Mouse (Mus musculus): Measurements from ENCODE around the gene Igfbp6. TPM values are rescaled to one million over a fixed set of nuclear protein-coding genes. Genes with fewer than 3 reads are reported as not detected.
A peak's percentile ranks its signal among the peaks of the same experiment; 100 is the strongest.
"Not testable (repeated sequence)": the region's sequence is repeated elsewhere in the genome, so short reads cannot be mapped to it uniquely, and the experiment has no call there.

Gene Igfbp6
- polyA plus RNA-seq, 1 experiment from 2014 or later: 10.9 TPM

DNA sequence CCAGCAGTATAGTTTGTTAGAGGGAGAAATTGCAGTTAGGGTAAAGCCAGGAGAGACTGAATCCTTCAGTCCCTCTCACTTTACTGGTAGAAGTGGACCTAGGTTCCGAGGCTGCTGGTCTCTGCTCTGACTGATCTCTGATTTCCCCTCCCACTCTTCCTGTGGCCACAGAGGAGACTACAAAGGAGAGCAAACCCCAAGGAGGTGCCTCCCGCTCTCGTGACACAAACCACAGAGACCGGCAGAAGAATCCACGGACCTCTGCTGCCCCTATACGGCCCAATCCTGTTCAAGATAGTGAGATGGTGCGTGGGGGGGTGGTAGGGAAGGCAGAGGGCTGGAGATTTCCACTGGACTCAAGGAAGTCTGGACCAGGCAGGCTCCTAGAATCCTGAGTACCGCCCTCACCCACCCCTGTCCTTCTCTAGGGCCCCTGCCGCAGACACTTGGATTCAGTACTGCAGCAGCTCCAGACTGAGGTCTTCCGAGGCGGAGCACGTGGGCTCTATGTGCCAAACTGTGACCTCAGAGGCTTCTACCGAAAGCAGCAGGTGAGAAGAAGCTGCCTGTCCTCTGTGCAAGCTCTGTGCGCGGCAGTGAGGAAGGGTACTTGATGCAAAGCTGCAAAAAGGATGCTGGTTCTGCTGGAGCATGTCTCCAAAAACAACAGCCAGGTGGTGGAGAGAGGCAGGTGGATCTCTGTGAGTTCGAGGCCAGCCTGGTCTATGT is 3.7 kb downstream of the Igfbp6 start:
- H3K27ac ChIP-seq: no peak overlapping the region
- peaks cover 36% of the 10 kb centered on the region for H3K4me1 ChIP-seq (replicated peaks)
- H3K9ac ChIP-seq: 0 out of 2 replicates have a peak overlapping the region, but pooled peaks have one; percentile 3
- H3K4me3 ChIP-seq (replicated peaks): no peak overlapping the region
- ATAC-seq: no peak
- H3K36me3 ChIP-seq: no peaks in the 10 kb centered on the region
- H3K27me3 ChIP-seq (replicated peaks): peaks cover 24% of the 10 kb centered on the region
- no peaks in the 10 kb centered on the region for H3K9me3 ChIP-seq
- H3K4me2 ChIP-seq (replicated peaks): no peak overlapping the region
- 65% methylated on average over 16 of the region's 16 CpGs for WGBS

DNA sequence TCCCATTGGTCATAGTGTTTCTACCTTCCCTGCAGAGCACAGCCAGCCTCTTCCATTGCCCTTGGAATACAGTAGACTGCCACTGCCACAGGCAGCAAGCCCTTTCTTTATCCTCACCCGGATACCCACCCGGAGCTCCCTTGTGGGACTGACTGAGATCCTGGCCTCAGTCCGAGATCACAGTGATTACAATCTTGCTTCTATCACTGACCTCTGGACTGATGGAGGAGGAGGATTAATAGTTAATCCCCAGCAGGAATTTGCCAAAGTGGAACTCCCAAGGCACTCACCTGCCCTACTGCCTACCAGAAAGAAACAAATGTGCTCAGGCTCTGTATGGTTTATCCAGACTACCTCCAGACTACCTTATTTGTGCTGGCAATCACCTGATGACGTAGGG is 5.4 kb downstream of the Igfbp6 start:
- no peak overlapping the region for H3K9ac ChIP-seq
- H3K4me3 ChIP-seq (replicated peaks): no peak overlapping the region
- H3K9me3 ChIP-seq: no peaks in the 10 kb centered on the region
- H3K27ac ChIP-seq: peak overlapping the region; percentile 81; the same call in 1 of the 2 replicates
- ATAC-seq: peak; percentile 26; the same call in 1 of the 2 replicates
- no peaks in the 10 kb centered on the region for H3K36me3 ChIP-seq
- peaks cover 26% of the 10 kb centered on the region for H3K4me1 ChIP-seq (replicated peaks)
- whole genome bisulfite sequencing: 50% methylated on average over 4 of the region's 4 CpGs
- peaks cover 13% of the 10 kb centered on the region for H3K27me3 ChIP-seq (replicated peaks)
- peak overlapping the region; percentile 53; the same call in 1 of the 2 replicates for H3K4me2 ChIP-seq (replicated peaks)

DNA sequence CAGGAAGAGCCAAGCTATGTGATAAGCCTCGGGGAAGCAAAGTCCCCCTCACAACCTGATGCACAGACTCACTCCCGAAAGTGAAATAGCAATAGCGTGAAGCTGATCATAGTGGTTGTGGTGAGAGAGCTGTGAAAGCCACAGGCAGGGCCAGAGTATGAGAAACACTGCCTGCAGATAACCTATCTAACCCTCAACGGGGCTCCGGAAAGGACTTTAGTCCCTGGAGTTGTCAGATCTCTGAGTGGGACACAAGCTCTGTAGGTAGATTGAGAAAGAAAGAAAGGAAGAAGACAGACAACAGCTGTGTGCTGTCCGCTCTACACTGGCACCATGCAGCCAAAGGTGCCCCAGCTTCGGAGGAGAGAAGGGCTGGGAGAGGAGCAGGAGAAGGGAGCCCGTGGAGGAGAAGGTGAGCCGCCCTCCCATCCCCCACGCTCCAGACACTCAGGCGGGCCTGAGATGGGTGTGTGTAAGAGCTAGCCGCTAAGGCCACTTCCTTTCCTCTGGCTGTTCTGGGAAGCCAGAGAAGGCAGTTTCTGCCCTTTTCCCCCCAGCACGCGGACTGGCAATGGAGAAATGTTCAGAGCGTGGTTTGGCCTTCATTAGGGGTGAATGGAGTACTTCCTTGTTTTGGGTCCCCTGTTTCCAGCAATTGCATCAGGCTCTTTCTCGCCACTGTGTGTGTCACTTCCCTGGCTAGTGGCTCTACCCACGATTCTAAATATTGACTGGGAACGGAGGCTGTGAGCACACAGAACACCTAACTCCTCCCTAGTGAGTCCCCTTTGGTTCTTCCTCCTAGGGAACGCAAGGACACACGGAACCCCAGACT is 6.4 kb downstream of the Igfbp6 start, which contains the start of gene Soat2:
TSS of gene Soat2 (plus strand) at position 226 of the 835 bp plus-strand sequence.
- peak; percentile 83 for ATAC-seq
- peak within 1 kb of the TSS; percentile 81 for H3K27ac ChIP-seq
- WGBS: 30% methylated on average over 20 of the region's 20 CpGs
- H3K4me3 ChIP-seq (replicated peaks): peak within 1 kb of the TSS; percentile 22
- peaks cover 4% of the 10 kb centered on the region; the same call in 1 of the 2 replicates for H3K27me3 ChIP-seq (replicated peaks)
- H3K4me1 ChIP-seq (replicated peaks): peaks cover 23% of the 10 kb centered on the region
- peak within 1 kb of the TSS; percentile 53 for H3K4me2 ChIP-seq (replicated peaks)
- H3K9me3 ChIP-seq: no peaks in the 10 kb centered on the region
- no peaks in the 10 kb centered on the region for H3K36me3 ChIP-seq
- peak within 1 kb of the TSS; percentile 28 for H3K9ac ChIP-seq

GRCm38 (mm10) chr15:102152646-102153045 is 8.5 kb downstream of the Igfbp6 start:
- Histone ChIP-seq H3K4me3 (replicated peaks) (no peak overlapping the region), H3K36me3 (no peaks in the 10 kb centered on the region), H3K4me1 (replicated peaks) (peaks cover 23% of the 10 kb centered on the region), H3K4me2 (replicated peaks) (no peak overlapping the region), H3K9ac (no peak overlapping the region), H3K27ac (no peak overlapping the region), H3K27me3 (replicated peaks) (no peaks in the 10 kb centered on the region), H3K9me3 (no peaks in the 10 kb centered on the region)
- ATAC-seq: no peak
- WGBS: 57% methylated on average over 4 of the region's 4 CpGs

DNA sequence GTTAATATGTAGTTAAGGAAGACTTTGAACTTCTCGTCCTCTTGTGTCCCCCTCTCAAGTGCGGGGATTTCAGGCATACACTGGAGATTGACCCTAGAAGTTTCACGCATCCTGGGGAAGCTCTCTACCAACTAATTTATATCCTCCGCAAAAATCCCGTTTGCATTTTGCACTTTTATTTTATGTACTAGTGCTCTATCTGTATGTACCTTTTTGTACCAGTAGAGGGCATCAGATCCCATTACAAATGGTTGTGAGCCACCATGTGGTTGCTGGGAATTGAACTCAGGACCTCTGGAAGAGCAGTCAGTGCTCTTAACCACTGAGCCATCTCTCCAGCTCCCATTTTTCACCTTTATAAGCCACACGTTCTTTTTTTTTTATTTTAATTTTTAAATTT is 10.8 kb downstream of the Igfbp6 start:
- not testable (repeated sequence) for H3K36me3 ChIP-seq; H3K27me3 ChIP-seq (replicated peaks); H3K4me2 ChIP-seq (replicated peaks); ATAC-seq; H3K9ac ChIP-seq; H3K4me3 ChIP-seq (replicated peaks); H3K9me3 ChIP-seq; H3K27ac ChIP-seq
- peaks cover 10% of the 10 kb centered on the region for H3K4me1 ChIP-seq (replicated peaks)
- 93% methylated on average over 6 of the region's 6 CpGs for WGBS

DNA sequence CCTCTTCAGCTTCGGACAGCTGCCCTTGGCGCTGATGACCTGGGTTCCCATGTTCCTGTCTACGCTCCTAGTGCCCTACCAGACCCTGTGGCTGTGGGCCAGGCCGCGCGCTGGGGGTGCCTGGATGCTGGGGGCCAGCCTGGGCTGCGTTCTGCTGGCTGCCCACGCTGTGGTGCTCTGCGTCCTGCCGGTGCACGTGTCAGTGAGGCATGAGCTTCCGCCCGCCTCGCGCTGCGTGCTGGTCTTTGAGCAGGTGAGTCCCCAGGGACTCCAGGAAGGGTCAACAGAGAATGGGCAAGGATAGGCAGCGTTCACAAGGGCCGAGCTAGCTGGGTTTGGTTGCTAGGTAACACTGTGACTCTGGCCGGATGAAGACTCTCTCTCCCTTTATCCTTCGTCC is 12.7 kb downstream of the Igfbp6 start:
- H3K27me3 ChIP-seq (replicated peaks): no peaks in the 10 kb centered on the region
- no peak overlapping the region for H3K4me3 ChIP-seq (replicated peaks)
- no peak overlapping the region for H3K9ac ChIP-seq
- no peaks in the 10 kb centered on the region for H3K9me3 ChIP-seq
- H3K27ac ChIP-seq: no peak overlapping the region
- H3K4me2 ChIP-seq (replicated peaks): no peak overlapping the region
- no peak for ATAC-seq
- H3K4me1 ChIP-seq (replicated peaks): no peaks in the 10 kb centered on the region
- H3K36me3 ChIP-seq: no peaks in the 10 kb centered on the region
- WGBS: 41% methylated on average over 20 of the region's 20 CpGs

- H3K36me3 ChIP-seq: no peaks in the 10 kb centered on the region
- no peak overlapping the region for H3K9ac ChIP-seq
- H3K27me3 ChIP-seq (replicated peaks): no peaks in the 10 kb centered on the region
- no peak overlapping the region for H3K4me3 ChIP-seq (replicated peaks)
- H3K27ac ChIP-seq: no peak overlapping the region
- H3K9me3 ChIP-seq: no peaks in the 10 kb centered on the region
- H3K4me2 ChIP-seq (replicated peaks): no peak overlapping the region
- no peaks in the 10 kb centered on the region for H3K4me1 ChIP-seq (replicated peaks)
- WGBS: 64% methylated on average over 27 of the region's 27 CpGs
- ATAC-seq: no peak
Measured at GRCm38 (mm10) chr15:102160415-102161060, 16.4 kb downstream of the Igfbp6 start.

- H3K36me3 ChIP-seq: no peaks in the 10 kb centered on the region
- H3K4me1 ChIP-seq (replicated peaks): peaks cover 8% of the 10 kb centered on the region; the same call in 1 of the 2 replicates
- no peaks in the 10 kb centered on the region for H3K27me3 ChIP-seq (replicated peaks)
- H3K27ac ChIP-seq: no peak overlapping the region
- H3K4me3 ChIP-seq (replicated peaks): no peak overlapping the region
- no peaks in the 10 kb centered on the region for H3K9me3 ChIP-seq
- H3K4me2 ChIP-seq (replicated peaks): no peak overlapping the region
- no peak overlapping the region for H3K9ac ChIP-seq
- 54% methylated on average over 3 of the region's 3 CpGs for WGBS
- ATAC-seq: no peak
Measured at GRCm38 (mm10) chr15:102163900-102164693, 19.9 kb downstream of the Igfbp6 start.

DNA sequence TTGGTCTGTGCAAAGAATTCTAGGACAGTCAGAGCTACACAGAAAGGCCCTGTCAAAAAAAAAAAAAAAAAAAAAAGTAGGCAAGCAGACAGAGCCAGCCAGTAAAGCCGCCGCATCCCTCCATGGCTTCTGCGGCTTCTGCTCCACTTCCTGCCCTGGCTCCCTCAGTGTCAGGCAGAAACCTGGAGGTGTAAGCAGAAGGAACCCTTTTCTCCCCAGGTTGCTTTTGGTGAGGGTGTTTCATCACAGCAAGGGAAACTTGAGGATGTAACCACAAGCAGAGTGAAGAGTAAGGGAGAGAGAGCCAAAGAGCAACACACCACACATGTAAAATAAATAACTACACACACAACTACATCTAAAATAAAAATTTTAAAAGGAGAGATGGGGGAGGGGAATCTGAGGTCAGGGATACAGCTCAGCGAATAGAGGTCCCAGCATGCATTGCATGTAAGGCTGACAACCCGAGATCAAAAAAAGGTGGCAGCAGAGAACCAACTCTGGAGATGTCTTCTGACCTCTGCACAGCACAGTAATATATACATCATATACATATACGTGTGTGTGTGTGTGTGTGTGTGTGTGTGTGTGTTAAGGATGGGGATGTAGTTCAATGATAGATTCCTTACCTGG is 21.4 kb downstream of the Igfbp6 start:
- Histone ChIP-seq H3K9ac (no peak overlapping the region), H3K4me2 (replicated peaks) (no peak overlapping the region), H3K4me1 (replicated peaks) (peaks cover 8% of the 10 kb centered on the region; the same call in 1 of the 2 replicates), H3K9me3 (no peaks in the 10 kb centered on the region), H3K27ac (no peak overlapping the region), H3K4me3 (replicated peaks) (no peak overlapping the region), H3K36me3 (no peaks in the 10 kb centered on the region), H3K27me3 (replicated peaks) (no peaks in the 10 kb centered on the region)
- 42% methylated on average over 6 of the region's 6 CpGs for WGBS
- no peak for ATAC-seq

DNA sequence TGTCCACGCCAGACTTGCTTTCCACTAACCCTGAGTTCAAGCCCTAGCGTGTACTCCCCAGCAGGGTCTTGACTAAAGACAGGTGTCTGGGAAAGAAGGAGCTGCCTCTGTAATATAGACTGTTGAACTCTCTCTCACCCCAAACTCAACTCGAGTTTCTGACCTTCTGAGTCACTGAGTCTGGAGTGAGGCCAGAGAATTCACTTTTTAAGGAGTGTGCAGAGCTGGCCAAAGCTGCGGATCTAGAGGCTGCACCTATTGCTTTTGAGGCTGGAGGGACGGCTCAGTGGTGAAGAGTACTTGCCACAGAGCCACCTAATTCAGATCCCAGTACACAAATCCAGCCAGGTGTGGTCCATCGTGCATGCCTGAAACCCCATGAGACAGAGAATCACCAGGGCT is 23.5 kb downstream of the Igfbp6 start:
- H3K9me3 ChIP-seq: no peaks in the 10 kb centered on the region
- no peak overlapping the region for H3K4me2 ChIP-seq (replicated peaks)
- H3K36me3 ChIP-seq: no peaks in the 10 kb centered on the region
- ATAC-seq: peak; percentile 39; the same call in 1 of the 2 replicates
- no peak overlapping the region for H3K4me3 ChIP-seq (replicated peaks)
- H3K9ac ChIP-seq: no peak overlapping the region
- 33% methylated on average over 6 of the region's 6 CpGs for WGBS
- peaks cover 8% of the 10 kb centered on the region; the same call in 1 of the 2 replicates for H3K4me1 ChIP-seq (replicated peaks)
- no peaks in the 10 kb centered on the region for H3K27me3 ChIP-seq (replicated peaks)
- peak overlapping the region; percentile 15; the same call in 1 of the 2 replicates for H3K27ac ChIP-seq

DNA sequence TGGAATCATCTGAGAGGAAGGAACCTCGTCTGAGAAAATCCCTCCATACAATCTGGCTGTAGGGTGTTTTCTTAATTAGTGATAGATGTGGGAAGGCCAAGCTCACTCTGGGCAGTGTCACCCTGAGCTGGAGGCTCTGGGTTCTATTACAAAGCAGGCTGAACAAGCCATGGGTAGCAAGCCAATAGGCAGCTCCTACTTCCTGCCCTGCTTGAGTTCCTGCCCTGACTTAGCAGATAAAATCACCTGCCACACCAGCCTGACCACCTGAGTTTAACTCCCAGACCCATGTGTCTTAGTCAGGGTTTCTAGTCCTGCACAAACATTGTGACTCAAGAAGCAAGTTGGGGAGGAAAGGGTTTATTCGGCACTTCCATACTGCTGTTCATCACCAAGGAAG is 24.9 kb downstream of the Igfbp6 start:
- Histone ChIP-seq H3K27me3 (replicated peaks) (no peaks in the 10 kb centered on the region), H3K27ac (no peak overlapping the region), H3K9ac (no peak overlapping the region), H3K36me3 (no peaks in the 10 kb centered on the region), H3K4me3 (replicated peaks) (no peak overlapping the region), H3K4me1 (replicated peaks) (peaks cover 8% of the 10 kb centered on the region; the same call in 1 of the 2 replicates), H3K4me2 (replicated peaks) (no peak overlapping the region), H3K9me3 (no peaks in the 10 kb centered on the region)
- 48% methylated on average over 2 of the region's 2 CpGs for WGBS
- no peak for ATAC-seq
